Mouse (Mus musculus): ENCODE measurements around the gene Foxp1.

Foxp1 gene

GRCm38 (mm10) chr6:99485217-99485883 is 37.2 kb downstream of the Foxp1 start:
- peak; percentile 78 for DNase-seq (ENCODE audit: extremely low read depth, insufficient read length, low spot score)

GRCm38 (mm10) chr6:99484884-99485216 is 37.7 kb downstream of the Foxp1 start:
- no peak for DNase-seq (ENCODE audit: extremely low read depth, insufficient read length, low spot score)

GRCm38 (mm10) chr6:99484197-99484725 is 38.3 kb downstream of the Foxp1 start:
- DNase-seq (ENCODE audit: extremely low read depth, insufficient read length, low spot score): peak; percentile 12

DNA sequence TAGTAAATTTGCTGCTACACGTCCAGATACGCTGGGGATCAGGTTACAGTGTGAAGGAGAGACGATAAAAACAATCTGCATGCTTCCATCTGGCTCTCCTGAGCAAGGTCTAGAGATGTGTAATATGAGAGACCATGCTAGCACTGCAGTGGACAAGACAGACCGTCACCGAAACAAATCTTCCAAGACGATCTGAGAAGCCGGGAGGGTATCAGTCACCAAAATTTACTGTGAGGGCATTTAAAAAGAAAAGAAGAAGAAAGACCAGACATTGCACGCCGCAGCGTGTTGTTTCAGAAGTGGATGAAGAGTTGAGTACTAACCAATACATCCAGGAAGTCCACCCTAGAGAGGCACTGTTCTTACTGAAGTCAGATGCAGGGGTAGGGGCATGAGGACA is 39.0 kb downstream of the Foxp1 start:
- DNase-seq (ENCODE audit: extremely low read depth, insufficient read length, low spot score): no peak

DNA sequence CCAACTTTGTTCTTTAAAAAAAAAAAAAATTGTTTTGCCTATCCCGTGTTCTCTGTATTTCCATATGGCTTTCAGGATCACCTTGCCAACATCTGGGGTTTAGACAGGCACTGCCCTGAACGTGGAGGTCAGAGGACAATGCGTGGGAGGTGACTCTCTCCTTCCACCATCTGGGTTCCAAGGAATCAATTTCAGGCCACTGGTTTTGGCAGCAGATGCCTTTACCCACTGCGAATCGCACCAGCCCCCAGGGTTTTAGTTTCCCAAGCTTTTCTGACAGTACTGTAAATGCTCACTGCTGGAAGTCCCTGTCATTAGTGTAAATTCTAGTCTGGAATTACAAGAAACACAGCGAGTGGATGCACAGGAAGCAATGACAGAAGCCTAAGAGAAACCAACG is 41.0 kb downstream of the Foxp1 start:
- no peak for DNase-seq (ENCODE audit: extremely low read depth, insufficient read length, low spot score)

DNA sequence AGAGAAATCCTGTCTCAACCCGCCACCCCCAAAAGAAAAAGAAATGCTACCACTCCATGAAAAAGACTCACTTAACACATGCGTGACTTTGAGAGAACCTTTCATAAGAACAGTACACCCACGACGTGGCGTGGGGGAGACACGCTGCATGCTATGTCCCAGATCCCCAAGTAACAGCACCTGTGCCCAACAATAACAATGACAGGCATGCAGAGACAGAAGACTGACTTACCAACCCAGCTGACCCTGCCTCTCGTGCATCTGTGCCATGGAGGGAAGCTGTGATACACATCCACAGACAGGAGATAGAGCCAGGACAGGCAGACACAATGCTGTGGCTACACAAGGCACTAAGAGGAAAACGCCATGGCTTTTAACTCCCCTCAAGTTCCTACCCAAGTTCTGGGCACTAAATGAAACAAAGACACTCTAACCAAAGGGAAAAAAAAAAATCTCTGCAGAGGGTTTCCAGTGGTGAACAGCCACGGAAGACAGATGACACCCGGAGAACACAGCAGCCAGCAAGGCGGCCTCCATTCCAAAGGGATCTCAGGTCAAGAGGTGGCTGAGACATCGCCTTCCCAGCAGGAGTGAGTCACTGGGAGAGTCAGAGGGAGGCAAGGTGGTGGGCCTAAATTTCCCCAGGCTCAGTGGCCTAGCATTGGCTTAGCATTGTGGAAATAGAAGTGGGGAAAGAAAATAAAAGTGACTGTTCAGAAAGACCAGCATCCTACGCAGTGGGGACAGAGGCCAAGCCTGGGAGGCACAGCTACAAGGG is 43.5 kb downstream of the Foxp1 start:
- peak; percentile 7 for DNase-seq (ENCODE audit: extremely low read depth, insufficient read length, low spot score)

GRCm38 (mm10) chr6:99475040-99475439 is 47.5 kb downstream of the Foxp1 start:
- DNase-seq (ENCODE audit: extremely low read depth, insufficient read length, low spot score): no peak

DNA sequence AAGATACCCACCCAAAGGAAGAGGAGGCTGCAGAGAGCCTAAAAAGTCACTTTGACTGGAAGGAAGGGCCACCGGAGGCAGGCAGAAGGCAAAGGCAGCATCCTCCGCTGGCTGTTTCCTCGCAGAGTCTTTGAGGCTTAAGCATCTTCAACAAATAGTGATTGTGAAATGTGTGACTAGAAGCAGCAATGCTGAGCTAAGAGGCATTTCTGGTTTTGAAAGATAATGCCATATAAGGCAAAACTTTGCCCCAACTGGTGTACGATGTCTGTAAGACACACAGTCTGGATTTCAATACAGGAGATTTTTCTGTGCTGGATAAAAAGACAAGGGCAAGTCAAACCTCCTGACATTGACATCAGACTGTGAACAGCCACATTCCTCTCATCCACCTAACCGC is 51.6 kb downstream of the Foxp1 start:
- DNase-seq (ENCODE audit: extremely low read depth, insufficient read length, low spot score): no peak

GRCm38 (mm10) chr6:99469134-99469834 is 53.2 kb downstream of the Foxp1 start:
- no peak for DNase-seq (ENCODE audit: extremely low read depth, insufficient read length, low spot score)

DNA sequence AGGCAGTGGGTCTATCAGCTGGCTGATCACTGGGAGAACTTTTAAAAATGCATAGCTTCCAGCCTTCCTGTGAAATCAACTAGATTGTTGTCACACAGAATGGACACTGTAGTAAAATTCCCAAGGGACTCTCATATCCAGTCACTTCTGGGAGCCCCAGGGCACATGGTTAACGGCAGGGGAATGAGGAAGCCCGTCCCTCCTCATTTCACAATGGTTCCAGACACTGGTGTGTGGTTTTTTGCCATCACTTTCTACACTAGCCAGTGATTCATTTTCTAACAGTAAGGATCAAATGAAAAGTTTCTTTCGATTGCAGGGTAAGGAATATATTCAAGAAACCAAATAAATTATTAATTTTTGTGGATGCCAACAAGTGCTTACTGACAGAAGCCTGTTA is 54.7 kb downstream of the Foxp1 start:
- peak; percentile 11 for DNase-seq (ENCODE audit: extremely low read depth, insufficient read length, low spot score)

DNA sequence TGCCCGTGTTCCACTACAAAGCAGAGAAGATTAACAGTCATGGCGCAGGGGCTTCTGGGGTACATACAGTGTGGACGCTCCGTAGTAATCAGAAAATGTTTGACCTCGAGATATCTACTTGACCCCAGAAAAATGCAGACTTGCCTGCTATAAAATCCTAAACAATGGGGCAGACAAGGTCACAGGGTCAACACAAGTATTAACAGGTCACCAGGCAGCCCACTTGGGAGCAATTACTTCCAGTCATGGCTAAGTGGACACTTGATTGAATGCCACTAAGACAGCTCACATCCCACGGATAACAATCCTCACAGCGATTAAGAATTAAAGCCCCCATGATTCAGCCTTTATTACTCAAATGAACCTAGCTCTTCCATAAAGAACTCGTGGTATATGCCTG is 55.4 kb downstream of the Foxp1 start:
- DNase-seq (ENCODE audit: extremely low read depth, insufficient read length, low spot score): no peak

DNA sequence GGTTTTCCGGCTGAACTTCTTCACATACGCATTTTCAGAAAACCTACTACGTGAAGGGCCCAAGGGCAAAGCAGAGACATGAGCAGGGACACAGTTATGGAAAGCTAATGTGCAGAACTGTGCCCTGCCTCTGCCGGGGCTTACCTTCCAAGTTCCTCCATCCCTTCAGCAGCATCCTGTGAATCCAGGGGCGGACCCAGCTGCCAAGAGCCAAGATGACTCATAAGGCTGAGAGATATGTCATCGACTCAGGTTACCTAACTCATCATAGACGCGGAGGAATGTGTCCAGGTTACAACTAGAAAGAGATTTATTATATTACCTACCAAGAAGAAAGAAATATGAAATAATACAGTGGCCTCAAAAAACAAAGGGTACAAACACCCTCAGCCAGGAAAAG is 56.2 kb downstream of the Foxp1 start:
- DNase-seq (ENCODE audit: extremely low read depth, insufficient read length, low spot score): peak; percentile 21

- no peak for DNase-seq (ENCODE audit: extremely low read depth, insufficient read length, low spot score)
Measured at GRCm38 (mm10) chr6:99464449-99464848, 58.1 kb downstream of the Foxp1 start.

DNA sequence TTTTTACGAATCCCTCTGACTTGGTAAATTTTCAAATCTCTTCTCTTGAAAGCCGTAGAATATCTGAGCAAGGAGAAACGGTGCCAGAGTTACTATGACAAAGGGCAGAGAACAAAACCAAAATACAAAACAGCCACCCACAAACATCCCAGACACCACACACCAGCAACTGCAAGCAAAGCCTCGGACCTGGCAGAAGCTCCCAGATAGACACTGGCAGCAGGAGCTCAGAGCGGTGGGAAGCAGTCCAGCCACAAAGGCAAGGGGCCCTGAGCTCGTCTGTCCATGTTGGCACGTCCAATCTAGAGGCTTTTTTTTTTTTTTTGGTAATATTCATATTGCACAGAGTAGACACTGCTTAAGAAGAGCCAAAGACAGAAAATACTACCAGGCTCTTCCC is 58.6 kb downstream of the Foxp1 start:
- DNase-seq (ENCODE audit: extremely low read depth, insufficient read length, low spot score): no peak

DNA sequence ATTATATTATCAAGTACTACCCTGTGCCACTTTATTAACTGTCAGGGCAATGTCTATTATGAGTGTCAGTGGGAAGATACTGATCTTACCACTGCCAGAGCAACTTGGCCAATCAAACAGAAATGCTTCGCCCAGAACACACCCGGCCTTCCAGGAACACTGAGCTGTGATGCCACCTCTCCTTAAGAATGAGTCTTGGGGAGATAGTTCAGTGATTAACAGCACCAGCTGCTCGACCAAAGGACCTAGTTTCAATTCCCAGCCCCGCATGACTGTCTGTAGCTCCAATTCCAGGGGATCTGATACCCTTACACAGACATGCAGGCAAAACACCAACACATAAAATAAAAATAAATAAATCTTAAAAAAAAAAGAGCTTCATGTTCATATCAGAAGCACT is 63.7 kb downstream of the Foxp1 start:
- DNase-seq (ENCODE audit: extremely low read depth, insufficient read length, low spot score): no peak

DNA sequence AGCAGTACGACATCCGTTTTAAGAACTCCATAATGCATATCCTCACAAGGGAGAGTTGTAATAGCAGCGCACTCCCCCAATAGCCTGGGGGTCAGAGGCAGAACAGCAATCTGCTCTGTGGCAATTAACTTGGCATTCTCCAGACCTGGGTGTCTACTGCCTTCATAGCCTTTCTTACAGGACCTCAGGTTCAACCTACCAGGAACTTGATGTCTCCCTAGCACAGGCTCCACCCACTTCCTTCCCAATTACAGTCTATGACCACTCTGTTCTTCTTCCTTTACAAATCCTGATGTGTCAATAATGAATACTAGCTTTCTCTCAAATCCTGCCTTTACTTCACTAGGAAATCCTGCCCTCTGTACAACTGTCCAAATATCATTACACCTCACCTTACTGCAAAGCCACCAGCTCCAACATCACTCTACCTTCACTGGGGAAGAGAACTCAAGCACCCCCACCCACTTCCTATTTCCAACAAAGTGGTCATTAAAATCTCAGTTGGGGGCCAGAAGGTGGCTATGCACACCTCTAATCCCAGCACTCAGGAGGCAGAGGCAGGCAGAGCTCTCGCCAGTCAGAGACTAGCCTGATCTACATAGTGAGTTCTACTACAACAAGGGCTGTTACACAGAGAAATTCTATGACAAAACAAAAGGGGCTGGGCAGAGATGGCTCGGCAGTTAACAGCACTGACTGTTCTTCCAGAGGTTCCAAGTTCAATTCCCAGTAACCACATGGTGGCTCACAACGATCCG is 68.6 kb downstream of the Foxp1 start:
- DNase-seq (ENCODE audit: extremely low read depth, insufficient read length, low spot score): no peak

DNA sequence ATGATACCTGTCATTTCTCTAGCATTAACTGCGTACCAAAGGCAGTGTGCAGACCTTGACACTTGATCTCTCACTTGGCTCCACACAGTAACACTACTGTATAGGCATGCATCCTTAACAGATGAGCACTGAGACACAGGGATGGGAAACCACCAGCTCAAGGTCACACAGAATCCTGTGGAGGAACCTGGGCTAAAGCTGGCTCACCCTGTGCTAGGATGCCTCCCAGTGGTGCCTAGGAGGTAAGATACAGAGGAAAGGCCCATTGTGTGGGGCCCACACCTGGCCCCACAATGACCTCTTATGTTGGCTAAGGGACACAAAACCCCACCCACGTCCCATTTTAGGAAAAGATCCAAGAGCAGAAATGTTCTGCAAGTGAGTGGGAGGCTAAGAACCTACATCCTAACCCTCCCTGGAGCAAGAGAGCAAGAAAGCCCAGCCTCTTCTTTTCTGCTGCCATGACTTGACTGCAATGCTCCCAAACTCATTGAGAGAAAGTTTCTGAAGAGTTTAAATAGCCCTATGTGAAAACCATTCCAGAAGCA is 69.8 kb downstream of the Foxp1 start:
- DNase-seq (ENCODE audit: extremely low read depth, insufficient read length, low spot score): no peak

GRCm38 (mm10) chr6:99451479-99451878 is 71.0 kb downstream of the Foxp1 start:
- DNase-seq (ENCODE audit: extremely low read depth, insufficient read length, low spot score): no peak

GRCm38 (mm10) chr6:99447447-99447846 is 75.1 kb downstream of the Foxp1 start:
- DNase-seq (ENCODE audit: extremely low read depth, insufficient read length, low spot score): no peak

DNA sequence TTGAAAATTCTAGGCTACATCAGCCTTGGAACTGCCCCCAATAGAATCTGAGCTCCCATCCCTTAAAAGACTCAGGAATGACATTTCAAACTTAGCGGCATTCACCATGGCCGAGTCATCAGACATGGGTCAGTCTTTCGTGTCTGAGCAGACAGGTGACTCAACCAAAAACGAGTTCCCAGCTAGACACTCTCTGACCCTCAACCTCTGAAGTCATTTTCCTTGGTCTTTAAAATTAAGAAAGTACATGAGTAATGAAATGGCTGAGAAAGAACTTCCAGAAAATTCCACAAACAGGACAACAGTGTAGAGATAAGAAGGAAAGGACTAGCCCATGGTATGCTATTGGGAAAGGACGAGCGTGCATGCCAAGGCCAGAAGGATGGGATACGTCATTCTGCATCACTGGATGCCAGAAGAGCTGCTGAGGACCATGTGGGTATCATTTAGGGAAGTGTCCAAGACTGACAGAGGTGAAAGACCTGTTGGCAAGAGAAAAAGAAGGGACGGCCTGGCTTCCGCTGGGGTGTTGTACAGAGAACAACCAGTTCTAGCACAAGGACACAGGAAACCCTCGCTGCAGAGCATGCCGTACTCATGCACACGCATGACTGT is 75.6 kb downstream of the Foxp1 start:
- DNase-seq (ENCODE audit: extremely low read depth, insufficient read length, low spot score): peak; percentile 35
